Mouse (Mus musculus) small intestine, adult 2 months (tissue): ENCODE data around the gene Poc1b.

Experiments used
- CTCF ChIP-seq: fragments of 200-500 bp; IDR thresholded peaks from 2 replicates; pipeline ENCODE4 v1.5.1; 2012; ENCODE audit warnings: low read depth, mild to moderate bottlenecking, control low read depth, inconsistent platforms, low read length, moderate library complexity, mixed read lengths; ENCODE audit not compliant: insufficient replicate concordance, insufficient read length; ENCODE audit errors: extremely low read depth
- POLR2A ChIP-seq: fragments of 200-500 bp; IDR thresholded peaks from 2 replicates; pipeline ENCODE4 v1.6.1; 2012; ENCODE audit warnings: low read depth, mild to moderate bottlenecking, control low read depth, inconsistent platforms, low read length, moderate library complexity

DNA sequence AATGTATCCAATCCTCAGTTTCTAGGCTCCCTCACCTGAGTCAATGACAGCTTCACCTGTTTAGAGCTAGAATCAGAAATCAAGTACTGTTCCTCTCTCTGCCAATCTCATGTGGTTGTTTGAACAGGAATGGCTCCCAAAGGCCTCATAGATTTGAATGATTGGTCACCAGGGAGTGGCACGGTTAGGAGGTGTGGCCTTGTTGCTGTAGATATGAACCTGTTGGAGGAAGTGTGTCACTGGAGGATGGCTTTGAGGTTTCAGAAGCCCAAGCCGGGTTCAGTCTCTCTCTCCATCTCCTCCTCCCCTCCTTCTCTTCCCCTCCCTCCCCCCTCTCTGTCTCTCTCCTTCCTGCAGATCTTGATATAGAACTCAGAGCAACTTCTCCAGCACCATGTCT, 28.2 kb upstream of the Poc1b start:
- TF ChIP-seq CTCF (no peak), POLR2A (no peak)
